Mouse (Mus musculus) hindbrain, embryonic 10.5 days (tissue): Measurements from ENCODE around the gene Dbx2. TPM values are rescaled to one million over a fixed set of nuclear protein-coding genes. Genes with fewer than 3 reads are reported as not detected.

ENCODE experiments used
- DNase-seq: peaks from one replicate; pipeline ENCODE4 v3.0.0-alpha.2; 2017; ENCODE audit warnings: low spot score
- H3K27ac ChIP-seq: fragments of 300-500 bp; sonication (generic); 2 replicates; pipeline ENCODE4 v1.5.1; 2016; ENCODE audit warnings: mild to moderate bottlenecking, moderate library complexity
- H3K27me3 ChIP-seq: fragments of 300-500 bp; sonication (generic); 2 replicates; pipeline ENCODE4 v1.6.1; 2016; ENCODE audit warnings: mild to moderate bottlenecking; ENCODE audit not compliant: poor library complexity, insufficient read depth, severe bottlenecking
- H3K36me3 ChIP-seq: fragments of 300-500 bp; sonication (generic); 2 replicates; pipeline ENCODE4 v1.6.1; 2016; ENCODE audit warnings: mild to moderate bottlenecking, moderate library complexity
- H3K4me1 ChIP-seq: fragments of 300-500 bp; sonication (generic); replicated peaks from 2 replicates; pipeline ENCODE4 v1.6.1; 2016; ENCODE audit warnings: mild to moderate bottlenecking
- H3K4me3 ChIP-seq: fragments of 300-500 bp; sonication (generic); 2 replicates; pipeline ENCODE4 v1.5.1; 2016; ENCODE audit warnings: mild to moderate bottlenecking, moderate library complexity
- H3K9me3 ChIP-seq: fragments of 300-500 bp; sonication (generic); 2 replicates; pipeline ENCODE4 v1.6.1; 2016; ENCODE audit warnings: mild to moderate bottlenecking, moderate library complexity
- WGBS: fragments of 180-500 bp; shearing (Covaris S2); methylation state at CpG from one replicate; pipeline ENCODE4 v1.1.7; 2016; 5-methylcytosine and 5-hydroxymethylcytosine counted together
- polyA plus RNA-seq: library from polyadenylated mRNA; unstranded; fragments of >200 nt; fragmentation: Nextera tagmentation; extraction: Ambion mirVana; gene quantifications from 2 replicates; pipeline ENCODE4 v1.2.1, GENCODE M21; 2016

Gene Dbx2
- polyA plus RNA-seq, 1 experiment from 2014 or later = 5.5 TPM

DNA sequence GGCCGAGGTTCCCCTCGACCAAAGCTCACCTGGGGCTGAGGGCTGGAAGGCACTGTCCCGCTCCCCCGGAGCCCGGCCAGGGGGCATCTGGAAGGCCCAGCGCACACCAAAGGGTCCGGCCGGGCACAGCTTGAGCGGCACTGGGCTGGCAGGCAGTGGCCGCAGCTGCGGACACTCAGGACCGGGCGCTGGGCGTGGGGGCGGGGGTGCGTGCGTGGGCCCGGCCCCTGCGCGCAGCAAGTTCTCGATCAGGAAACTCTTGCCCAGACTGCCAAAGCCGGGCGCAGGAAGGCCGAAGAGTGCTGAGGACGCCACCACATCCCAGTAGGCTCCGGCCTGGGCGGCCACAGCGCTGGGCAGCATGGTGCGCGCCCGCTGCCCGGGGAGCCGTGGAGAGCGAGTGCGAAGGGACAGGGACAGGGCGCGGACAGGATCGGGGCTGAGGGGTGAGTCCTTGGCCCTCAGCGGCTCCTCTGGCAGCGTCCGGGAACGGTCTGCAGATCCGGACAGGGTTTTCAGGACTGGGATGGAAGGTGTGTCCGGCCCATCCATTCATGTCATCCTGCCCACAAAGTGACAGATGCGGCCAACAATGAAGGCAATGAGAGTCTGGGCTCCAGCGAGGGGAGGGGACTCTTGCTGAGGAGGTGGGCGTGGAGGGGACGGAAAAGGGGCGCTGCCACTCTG is 1.4 kb downstream of the Dbx2 start:
- Histone ChIP-seq H3K4me3 (peak overlapping the region; percentile 55), H3K27me3 (peaks cover 93% of the 10 kb centered on the region), H3K36me3 (no peaks in the 10 kb centered on the region), H3K27ac (peak overlapping the region; percentile 72), H3K4me1 (peaks cover 37% of the 10 kb centered on the region), H3K9me3 (no peaks in the 10 kb centered on the region)
- under 1% methylated on average over 49 of the region's 49 CpGs for WGBS
- peak; percentile 66 for DNase-seq

GRCm38 (mm10) chr15:95653812-95654210 is 1.9 kb downstream of the Dbx2 start:
- WGBS = 2% methylated on average over 6 of the region's 6 CpGs
- Histone ChIP-seq H3K9me3 (no peaks in the 10 kb centered on the region), H3K4me1 (peaks cover 37% of the 10 kb centered on the region), H3K27ac (peak overlapping the region; percentile 72), H3K27me3 (peaks cover 93% of the 10 kb centered on the region), H3K36me3 (no peaks in the 10 kb centered on the region), H3K4me3 (peak overlapping the region; percentile 55)
- no peak for DNase-seq

GRCm38 (mm10) chr15:95652898-95653707 is 2.7 kb downstream of the Dbx2 start:
- H3K4me1 ChIP-seq = peaks cover 37% of the 10 kb centered on the region
- DNase-seq = peak; percentile 27
- WGBS = 1% methylated on average over 23 of the region's 23 CpGs

DNA sequence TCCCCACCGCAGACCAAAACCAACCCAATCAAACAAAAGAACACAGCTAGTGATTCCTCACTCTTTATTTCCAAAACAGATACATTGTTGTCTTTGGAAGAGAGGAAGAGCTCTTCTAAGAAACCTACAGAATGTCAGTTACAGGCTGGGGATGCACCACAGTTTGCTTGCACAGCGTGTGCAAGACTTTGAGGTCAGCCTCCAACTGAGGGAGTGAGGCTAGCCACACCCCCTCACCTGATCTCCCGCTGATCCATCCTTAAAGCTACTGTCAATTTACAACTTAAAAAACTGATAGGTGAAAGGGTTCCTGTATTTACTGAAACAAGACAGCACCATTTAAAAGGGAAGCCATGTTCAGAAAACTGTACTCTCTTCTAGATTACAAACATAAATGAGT is 3.9 kb downstream of the Dbx2 start:
- H3K36me3 ChIP-seq = no peaks in the 10 kb centered on the region
- under 1% methylated on average over 3 of the region's 3 CpGs for WGBS
- no peak for DNase-seq
- peaks cover 37% of the 10 kb centered on the region for H3K4me1 ChIP-seq
- H3K27me3 ChIP-seq = peaks cover 100% of the 10 kb centered on the region
- H3K4me3 ChIP-seq = 0 out of 2 replicates have a peak overlapping the region, but pooled peaks have one; percentile 20
- no peaks in the 10 kb centered on the region for H3K9me3 ChIP-seq
- H3K27ac ChIP-seq = no peak overlapping the region

More at GRCm38 (mm10) chr15:95652898-95653707, 2.7 kb downstream of the Dbx2 start:
- peak overlapping the region; percentile 72; the same call in 1 of the 2 replicates for H3K27ac ChIP-seq
- no peaks in the 10 kb centered on the region for H3K9me3 ChIP-seq
- no peaks in the 10 kb centered on the region for H3K36me3 ChIP-seq
- peak overlapping the region; percentile 55 for H3K4me3 ChIP-seq
- peaks cover 96% of the 10 kb centered on the region for H3K27me3 ChIP-seq

DNA sequence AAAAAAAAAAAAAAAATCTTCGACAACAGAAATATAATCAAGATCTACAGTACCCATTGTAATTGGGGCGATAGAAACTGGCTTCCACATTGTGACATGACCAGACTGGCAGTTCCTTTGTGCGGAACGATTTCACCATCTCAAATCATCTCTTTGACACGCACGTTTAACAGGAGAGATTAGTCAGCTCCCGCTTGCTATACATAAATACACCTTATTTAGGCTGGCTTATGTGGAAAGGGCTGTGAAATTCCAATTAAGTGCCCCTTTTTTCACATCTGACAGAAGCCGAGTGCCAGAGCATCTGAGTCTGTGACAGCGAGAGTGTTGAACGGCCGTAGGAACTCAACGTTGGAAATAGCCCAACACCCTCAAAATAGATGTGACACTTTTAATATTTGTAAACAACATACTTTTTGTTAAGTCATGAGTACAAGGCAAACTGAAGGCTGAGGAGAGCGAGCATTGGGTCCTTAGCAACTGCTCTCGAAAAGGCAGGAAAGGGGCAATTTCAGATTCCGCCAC is 12.2 kb downstream of the Dbx2 start:
- Histone ChIP-seq H3K9me3 (no peaks in the 10 kb centered on the region), H3K4me3 (no peak overlapping the region), H3K27me3 (peaks cover 99% of the 10 kb centered on the region), H3K36me3 (no peaks in the 10 kb centered on the region), H3K27ac (no peak overlapping the region), H3K4me1 (peaks cover 28% of the 10 kb centered on the region)
- no peak for DNase-seq
- WGBS = 60% methylated on average over 15 of the region's 15 CpGs

GRCm38 (mm10) chr15:95640347-95640746 is 15.4 kb downstream of the Dbx2 start:
- Histone ChIP-seq H3K4me1 (peaks cover 45% of the 10 kb centered on the region), H3K27ac (peak overlapping the region; percentile 70; the same call in 1 of the 2 replicates), H3K4me3 (peak overlapping the region; percentile 34; the same call in 1 of the 2 replicates), H3K27me3 (peaks cover 99% of the 10 kb centered on the region), H3K36me3 (no peaks in the 10 kb centered on the region), H3K9me3 (no peaks in the 10 kb centered on the region)
- WGBS = 5% methylated on average over 11 of the region's 11 CpGs
- DNase-seq = peak; percentile 30

GRCm38 (mm10) chr15:95639829-95640134 is 16.0 kb downstream of the Dbx2 start:
- Histone ChIP-seq H3K4me1 (peaks cover 45% of the 10 kb centered on the region), H3K27ac (peak overlapping the region; percentile 70; the same call in 1 of the 2 replicates), H3K9me3 (no peaks in the 10 kb centered on the region), H3K36me3 (no peaks in the 10 kb centered on the region), H3K27me3 (peaks cover 99% of the 10 kb centered on the region), H3K4me3 (peak overlapping the region; percentile 34)
- no peak for DNase-seq
- WGBS = 29% methylated on average over 9 of the region's 9 CpGs

- H3K4me3 ChIP-seq = peak overlapping the region; percentile 34
- no peaks in the 10 kb centered on the region for H3K9me3 ChIP-seq
- peaks cover 45% of the 10 kb centered on the region for H3K4me1 ChIP-seq
- peak overlapping the region; percentile 70; the same call in 1 of the 2 replicates for H3K27ac ChIP-seq
- H3K36me3 ChIP-seq = no peaks in the 10 kb centered on the region
- peaks cover 99% of the 10 kb centered on the region for H3K27me3 ChIP-seq
- DNase-seq = peak; percentile 73
- 34% methylated on average over 20 of the region's 20 CpGs for WGBS
Observed at GRCm38 (mm10) chr15:95639115-95639828, 16.5 kb downstream of the Dbx2 start.

DNA sequence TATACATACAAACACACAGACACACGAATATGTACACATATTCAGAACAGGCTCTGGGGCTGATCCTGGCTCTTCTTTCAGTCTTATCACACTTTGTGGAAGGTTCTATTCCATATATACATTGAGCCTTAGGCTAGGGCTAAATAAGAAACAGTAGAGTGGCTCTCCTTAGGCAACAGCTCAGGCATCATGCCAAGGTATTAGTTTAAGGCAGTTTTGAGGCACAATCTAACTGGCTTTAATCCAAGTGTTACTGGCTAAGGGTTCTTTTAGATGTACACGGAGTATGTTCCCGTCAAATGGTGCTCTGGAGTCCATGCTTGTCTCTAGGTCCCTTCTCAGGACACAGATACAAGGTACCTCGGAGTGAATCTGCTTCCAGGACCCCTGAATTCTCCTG is 31.4 kb downstream of the Dbx2 start:
- no peak overlapping the region for H3K27ac ChIP-seq
- no peaks in the 10 kb centered on the region for H3K4me1 ChIP-seq
- WGBS = 85% methylated on average over 4 of the region's 4 CpGs
- H3K27me3 ChIP-seq = 0 out of 2 replicates have a peak, but pooled peaks cover 3% of the 10 kb centered on the region
- H3K36me3 ChIP-seq = no peaks in the 10 kb centered on the region
- DNase-seq = no peak
- no peaks in the 10 kb centered on the region for H3K9me3 ChIP-seq
- H3K4me3 ChIP-seq = no peak overlapping the region

- 83% methylated on average over 8 of the region's 8 CpGs for WGBS
- Histone ChIP-seq H3K4me1 (no peaks in the 10 kb centered on the region), H3K4me3 (no peak overlapping the region), H3K27ac (no peak overlapping the region), H3K36me3 (no peaks in the 10 kb centered on the region), H3K9me3 (no peaks in the 10 kb centered on the region), H3K27me3 (0 out of 2 replicates have a peak, but pooled peaks cover 3% of the 10 kb centered on the region)
- DNase-seq = no peak
Observed at GRCm38 (mm10) chr15:95622797-95623196, 33.0 kb downstream of the Dbx2 start.

DNA sequence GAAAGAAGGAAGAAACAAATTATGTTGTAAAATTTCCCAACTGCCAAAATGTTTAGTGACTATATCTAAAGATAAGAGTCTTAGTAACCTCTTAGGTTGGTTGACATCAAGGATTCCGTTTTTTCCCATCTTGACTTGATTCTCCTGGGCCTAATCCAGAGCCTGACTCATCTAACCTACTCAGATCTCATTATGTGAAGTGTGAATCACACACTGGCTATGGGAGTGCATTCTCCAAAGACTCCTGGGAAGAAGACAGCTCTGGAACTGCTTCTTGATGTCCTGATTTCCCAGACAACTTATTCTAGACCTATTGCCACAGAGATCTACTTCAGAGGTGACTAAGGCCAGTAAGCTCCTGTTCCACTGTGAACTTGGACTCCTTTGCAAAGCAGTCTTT is 43.2 kb downstream of the Dbx2 start:
- Histone ChIP-seq H3K4me3 (no peak overlapping the region), H3K9me3 (no peaks in the 10 kb centered on the region), H3K27me3 (no peaks in the 10 kb centered on the region), H3K36me3 (no peaks in the 10 kb centered on the region), H3K4me1 (peaks cover 7% of the 10 kb centered on the region), H3K27ac (no peak overlapping the region)
- 71% methylated on average over 1 of the region's 1 CpGs for WGBS
- DNase-seq = no peak

- Histone ChIP-seq H3K9me3 (no peaks in the 10 kb centered on the region), H3K4me3 (no peak overlapping the region), H3K4me1 (no peaks in the 10 kb centered on the region), H3K36me3 (no peaks in the 10 kb centered on the region), H3K27ac (no peak overlapping the region), H3K27me3 (no peaks in the 10 kb centered on the region)
- 87% methylated on average over 6 of the region's 6 CpGs for WGBS
- no peak for DNase-seq
Observed at GRCm38 (mm10) chr15:95601179-95601578, 54.6 kb downstream of the Dbx2 start.
